In the genomic region with DNA sequence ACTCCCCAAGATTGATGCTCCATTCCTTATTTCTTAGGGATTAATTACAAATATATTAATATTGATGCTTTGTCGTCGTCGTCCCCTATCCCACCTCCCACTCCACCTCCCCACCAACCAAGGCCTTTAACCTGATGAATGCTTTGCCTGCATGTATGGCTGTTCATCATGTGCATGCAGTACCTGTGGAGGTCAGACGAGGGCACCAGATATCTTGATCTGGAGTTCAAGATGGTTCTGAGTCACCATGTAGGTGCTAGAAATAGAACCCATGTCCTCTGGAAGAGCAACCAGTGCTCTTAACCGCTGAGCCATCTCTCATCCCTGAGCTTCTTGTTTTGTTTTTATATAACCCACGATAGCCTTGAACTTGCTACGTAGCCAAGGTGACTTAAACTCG, we compare ENCODE assay signal across 13 mouse cellular contexts. TPM values are rescaled to one million over a fixed set of nuclear protein-coding genes. Genes with fewer than 3 reads are reported as not detected.
A peak's percentile ranks its signal among the peaks of the same experiment; 100 is the strongest.
DNase-seq lines count a peak whose midpoint lies in the region; ATAC-seq and TF ChIP-seq lines count a peak whose summit lies in the region.
"Had no signal": no experiment of that assay in that cellular context is flagged by ENCODE, and none has a peak within 500 bp of the region (broad histone marks: within the 10 kb centered on the region; RNA-seq: fewer than 3 reads in every experiment).

No protein-coding gene starts in this region.

- no peak overlapping the region for H3K4me3 ChIP-seq in liver, postnatal 0 days (ENCODE audit: low read depth, low read length)
- H3K4me3 ChIP-seq in liver, embryonic 12.5 days, result no peak overlapping the region
- H3K4me3 ChIP-seq in embryonic facial prominence, embryonic 10.5 days, result no peak overlapping the region
- no peak overlapping the region for H3K4me3 ChIP-seq in midbrain, embryonic 15.5 days
- H3K4me3 ChIP-seq: forebrain, embryonic 15.5 days; heart, embryonic 10.5 days; midbrain, embryonic 13.5 days had no signal

- peaks cover 14% of the 10 kb centered on the region for H3K4me1 ChIP-seq in liver, postnatal 0 days (ENCODE audit: insufficient read depth)
- H3K4me1 ChIP-seq in liver, embryonic 12.5 days, result peaks cover 20% of the 10 kb centered on the region
- H3K4me1 ChIP-seq in embryonic facial prominence, embryonic 10.5 days, result peaks cover 27% of the 10 kb centered on the region
- H3K4me1 ChIP-seq in midbrain, embryonic 15.5 days, result peaks cover 8% of the 10 kb centered on the region

- 88% methylated on average over 8 of the region's 8 CpGs for WGBS in liver, postnatal 0 days (ENCODE audit: insufficient replicate concordance)
- WGBS in liver, embryonic 12.5 days (ENCODE audit: insufficient replicate concordance), result 80% methylated on average over 8 of the region's 8 CpGs
- 92% methylated on average over 8 of the region's 8 CpGs for WGBS in embryonic facial prominence, embryonic 10.5 days
- WGBS in midbrain, embryonic 15.5 days, result 97% methylated on average over 8 of the region's 8 CpGs

- H3K27ac ChIP-seq in liver, postnatal 0 days (ENCODE audit: low read depth), result no peak overlapping the region
- H3K27ac ChIP-seq in liver, embryonic 12.5 days, result no peak overlapping the region
- H3K27ac ChIP-seq in embryonic facial prominence, embryonic 10.5 days (replicated peaks), result no peak overlapping the region
- no peak overlapping the region for H3K27ac ChIP-seq in midbrain, embryonic 15.5 days
- H3K27ac ChIP-seq: forebrain, embryonic 15.5 days; heart, embryonic 10.5 days; midbrain, embryonic 13.5 days had no signal

- ATAC-seq in liver, postnatal 0 days, result no peak
- no peak for ATAC-seq in liver, embryonic 12.5 days
- no peak for ATAC-seq in midbrain, embryonic 15.5 days (replicated peaks)
- ATAC-seq: forebrain, embryonic 15.5 days; hindbrain, embryonic 16.5 days; midbrain, embryonic 13.5 days had no signal

- no peaks in the 10 kb centered on the region for H3K27me3 ChIP-seq in liver, postnatal 0 days (ENCODE audit: insufficient read depth, low read length)
- peaks cover 27% of the 10 kb centered on the region for H3K27me3 ChIP-seq in liver, embryonic 12.5 days (replicated peaks)
- no peaks in the 10 kb centered on the region for H3K27me3 ChIP-seq in embryonic facial prominence, embryonic 10.5 days (replicated peaks; ENCODE audit: low read depth, poor library complexity, severe bottlenecking)
- no peaks in the 10 kb centered on the region for H3K27me3 ChIP-seq in midbrain, embryonic 15.5 days (replicated peaks)
- H3K27me3 ChIP-seq: forebrain, embryonic 15.5 days; midbrain, embryonic 13.5 days had no signal

- peak; percentile 13 for DNase-seq in adrenal gland, postnatal 14 days
- DNase-seq in adrenal gland, adult (ENCODE audit: inconsistent age in 2 of 2, low spot score in 1 of 2), result no peak
- no peak for DNase-seq in liver, postnatal 0 days
- DNase-seq in A20 (ENCODE audit: low read depth, low spot score) (peak; percentile 38), ZHBTc4 (ENCODE audit: low read depth, low spot score) (peak; percentile 74)
- no peak for DNase-seq in embryonic facial prominence, embryonic 10.5 days (ENCODE audit: low spot score)
- DNase-seq: heart, postnatal 36 days had no signal

- H3K9ac ChIP-seq in liver, postnatal 0 days (replicated peaks), result no peak overlapping the region
- no peak overlapping the region for H3K9ac ChIP-seq in liver, embryonic 12.5 days
- no peak overlapping the region for H3K9ac ChIP-seq in midbrain, embryonic 15.5 days
- H3K9ac ChIP-seq: forebrain, embryonic 15.5 days; midbrain, embryonic 13.5 days had no signal

- no peaks in the 10 kb centered on the region for H3K36me3 ChIP-seq in liver, postnatal 0 days (replicated peaks; ENCODE audit: insufficient read depth, low read length)
- no peaks in the 10 kb centered on the region for H3K36me3 ChIP-seq in liver, embryonic 12.5 days
- H3K36me3 ChIP-seq in embryonic facial prominence, embryonic 10.5 days (replicated peaks), result no peaks in the 10 kb centered on the region
- H3K36me3 ChIP-seq in midbrain, embryonic 15.5 days (replicated peaks), result no peaks in the 10 kb centered on the region; the same call in 1 of the 2 replicates
- H3K36me3 ChIP-seq: heart, embryonic 10.5 days; midbrain, embryonic 13.5 days had no signal

- TF ChIP-seq EP300 in liver, postnatal 0 days (IDR thresholded peaks at IDR 0.05; ENCODE audit: low read depth), result no peak

- H3K4me2 ChIP-seq in liver, postnatal 0 days (ENCODE audit: low read depth, low read length), result no peak overlapping the region
- no peak overlapping the region for H3K4me2 ChIP-seq in liver, embryonic 12.5 days
- no peak overlapping the region for H3K4me2 ChIP-seq in midbrain, embryonic 15.5 days
- H3K4me2 ChIP-seq: forebrain, embryonic 15.5 days; midbrain, embryonic 13.5 days had no signal

- peak; percentile 36 for TF ChIP-seq CTCF in liver, postnatal 0 days (IDR thresholded peaks at IDR 0.05; ENCODE audit: low read depth)

- no peaks in the 10 kb centered on the region for H3K9me3 ChIP-seq in liver, postnatal 0 days (ENCODE audit: low read length)
- H3K9me3 ChIP-seq in liver, embryonic 12.5 days (replicated peaks), result no peaks in the 10 kb centered on the region
- no peaks in the 10 kb centered on the region for H3K9me3 ChIP-seq in embryonic facial prominence, embryonic 10.5 days
- no peaks in the 10 kb centered on the region for H3K9me3 ChIP-seq in midbrain, embryonic 15.5 days
- H3K9me3 ChIP-seq: forebrain, embryonic 15.5 days; heart, embryonic 10.5 days; midbrain, embryonic 13.5 days had no signal

RNA-seq across cellular contexts. Expression of gene Lima1, which starts 11.5 kb away (rescaled TPM):
- 37.4 and 39.9 TPM in 2 replicates for total RNA-seq in adrenal gland, postnatal 14 days (2021)
- 14.8 and 15.0 TPM in 2 replicates for polyA plus RNA-seq in liver, postnatal 0 days (2015; fragmentation: Nextera tagmentation; extraction: Ambion mirVana)
- polyA plus RNA-seq in liver, embryonic 12.5 days (2016; fragmentation: Nextera tagmentation; extraction: Ambion mirVana), result 10.6 and 11.0 TPM in 2 replicates
- polyA plus RNA-seq in embryonic facial prominence, embryonic 10.5 days (2016; fragmentation: Nextera tagmentation; extraction: Ambion mirVana), result 62.3 and 65.4 TPM in 2 replicates
- 13.9 and 14.2 TPM in 2 replicates for polyA plus RNA-seq in midbrain, embryonic 15.5 days (2015; fragmentation: Nextera tagmentation; extraction: Ambion mirVana)

Comparison
In these comparisons a context has a peak if more than half of its experiments do, and no peak if none do; other contexts are left out.
1. DNase-seq: peak in adrenal gland, postnatal 14 days (single experiment), A20 (single experiment) and ZHBTc4 (single experiment); none in adrenal gland, adult (0 of 2), liver, postnatal 0 days (single experiment) and embryonic facial prominence, embryonic 10.5 days (single experiment).